Mouse (Mus musculus) stomach, postnatal 0 days (tissue): ENCODE data around the gene Tectb. TPM values are rescaled to one million over a fixed set of nuclear protein-coding genes. Genes with fewer than 3 reads are reported as not detected.

Source experiments
- ATAC-seq: fragments of 200-750 bp; cut with Nextera tagmentation; 2 replicates; pipeline ENCODE4 v1.8.0; 2017; ENCODE audit not compliant: low FRiP score, low TSS enrichment
- DNase-seq: peaks from one replicate; pipeline ENCODE4 v3.0.0-alpha.2; 2016; ENCODE audit warnings: low spot score
- H3K27ac ChIP-seq: fragments of 300-500 bp; sonication (generic); replicated peaks from 2 replicates; pipeline ENCODE4 v1.5.1; 2014; ENCODE audit warnings: mild to moderate bottlenecking, control low read depth
- H3K27me3 ChIP-seq: fragments of 300-500 bp; sonication (generic); 2 replicates; pipeline ENCODE4 v1.6.1; 2014; ENCODE audit warnings: low read length; ENCODE audit not compliant: control insufficient read depth, insufficient read depth
- H3K36me3 ChIP-seq: fragments of 300-500 bp; sonication (generic); 2 replicates; pipeline ENCODE4 v1.6.1; 2014; ENCODE audit warnings: low read length, mixed read lengths; ENCODE audit not compliant: control insufficient read depth, insufficient read depth
- H3K4me1 ChIP-seq: fragments of 300-500 bp; sonication (generic); replicated peaks from 2 replicates; pipeline ENCODE4 v1.6.1; 2014; ENCODE audit warnings: antibody characterized with exemption; ENCODE audit not compliant: control insufficient read depth, insufficient read depth
- H3K4me2 ChIP-seq: fragments of 300-500 bp; sonication (generic); replicated peaks from 2 replicates; pipeline ENCODE4 v1.6.1; 2014; ENCODE audit warnings: low read depth, mild to moderate bottlenecking, control low read depth, moderate library complexity
- H3K4me3 ChIP-seq: fragments of 300-500 bp; sonication (generic); 2 replicates; pipeline ENCODE4 v1.5.1; 2014; ENCODE audit warnings: low read depth, low read length, control low read depth
- H3K9ac ChIP-seq: fragments of 300-500 bp; sonication (generic); 2 replicates; pipeline ENCODE4 v1.6.1; 2014; ENCODE audit warnings: mild to moderate bottlenecking, low read length, control low read depth, mixed read lengths
- H3K9me3 ChIP-seq: fragments of 300-500 bp; sonication (generic); 2 replicates; pipeline ENCODE4 v1.6.1; 2016; ENCODE audit warnings: low read length; ENCODE audit not compliant: control insufficient read depth
- CTCF ChIP-seq: IDR thresholded peaks from 2 replicates; pipeline ENCODE4 v1.5.1; 2016; ENCODE audit warnings: antibody characterized with exemption, low read depth, mild to moderate bottlenecking, moderate library complexity
- EP300 ChIP-seq: optimal IDR thresholded peaks from 2 replicates; pipeline ENCODE3; 2016; ENCODE audit warnings: antibody characterized with exemption
- WGBS: fragments of 180-500 bp; shearing (Covaris S2); extraction: QIAGEN DNeasy Blood & Tissue Kit; methylation state at CpG from one replicate; pipeline ENCODE4 v1.1.7; 2014; 5-methylcytosine and 5-hydroxymethylcytosine counted together
- polyA plus RNA-seq: library from polyadenylated mRNA; unstranded; fragments of >200 nt; fragmentation: Nextera tagmentation; extraction: Ambion mirVana; gene quantifications from 2 replicates; pipeline ENCODE4 v1.2.1, GENCODE M21; 2015

Gene Tectb
- polyA plus RNA-seq, 1 experiment from 2014 or later = 0.23 TPM

DNA sequence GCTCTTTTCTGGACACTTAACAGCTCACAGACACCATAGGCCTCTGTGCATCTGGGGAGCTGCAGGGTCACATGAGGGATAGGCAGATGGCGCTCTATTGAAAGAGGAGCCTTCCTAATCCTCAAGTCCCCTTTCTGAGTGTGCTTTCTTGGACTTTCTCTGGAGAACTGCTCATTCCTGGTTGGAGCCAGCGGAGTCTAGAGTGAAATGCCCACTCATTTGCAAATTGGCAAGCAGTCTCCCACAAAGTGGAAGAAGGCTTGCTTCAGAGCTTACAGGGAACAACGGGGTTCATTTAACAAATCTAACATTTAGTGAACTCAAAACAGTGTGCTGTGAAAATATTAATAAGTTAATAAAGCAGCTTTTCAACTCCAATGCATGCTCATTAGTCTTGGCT is 3.4 kb upstream of the Tectb start:
- Histone ChIP-seq H3K4me1 (no peaks in the 10 kb centered on the region), H3K27me3 (no peaks in the 10 kb centered on the region), H3K4me3 (no peak overlapping the region), H3K36me3 (no peaks in the 10 kb centered on the region), H3K27ac (no peak overlapping the region), H3K9me3 (no peaks in the 10 kb centered on the region), H3K9ac (no peak overlapping the region), H3K4me2 (no peak overlapping the region)
- TF ChIP-seq EP300 = no peak
- TF ChIP-seq CTCF = no peak
- ATAC-seq = no peak
- no peak for DNase-seq
- WGBS = 87% methylated on average over 3 of the region's 3 CpGs

- no peak for DNase-seq
- no peak for ATAC-seq
- Histone ChIP-seq H3K4me2 (no peak overlapping the region), H3K4me3 (no peak overlapping the region), H3K27ac (no peak overlapping the region), H3K9me3 (no peaks in the 10 kb centered on the region), H3K9ac (no peak overlapping the region), H3K36me3 (no peaks in the 10 kb centered on the region), H3K27me3 (no peaks in the 10 kb centered on the region), H3K4me1 (no peaks in the 10 kb centered on the region)
- TF ChIP-seq EP300 = no peak
- no peak for TF ChIP-seq CTCF
- WGBS = 56% methylated on average over 7 of the region's 7 CpGs
Observed at GRCm38 (mm10) chr19:55184442-55184841, 3.9 kb downstream of the Tectb start.

- H3K27ac ChIP-seq = no peak overlapping the region
- WGBS = 80% methylated on average over 7 of the region's 7 CpGs
- no peak overlapping the region for H3K4me3 ChIP-seq
- no peak for ATAC-seq
- H3K4me1 ChIP-seq = no peaks in the 10 kb centered on the region
- H3K4me2 ChIP-seq = no peak overlapping the region
- TF ChIP-seq CTCF = no peak
- no peak for TF ChIP-seq EP300
- no peaks in the 10 kb centered on the region for H3K36me3 ChIP-seq
- H3K9ac ChIP-seq = no peak overlapping the region
- no peaks in the 10 kb centered on the region for H3K9me3 ChIP-seq
- no peak for DNase-seq
- no peaks in the 10 kb centered on the region for H3K27me3 ChIP-seq
Observed at GRCm38 (mm10) chr19:55185074-55185473, 4.5 kb downstream of the Tectb start.

- no peaks in the 10 kb centered on the region for H3K4me1 ChIP-seq
- TF ChIP-seq EP300 (no peak), CTCF (no peak)
- WGBS = 61% methylated on average over 3 of the region's 3 CpGs
- no peaks in the 10 kb centered on the region for H3K27me3 ChIP-seq
- ATAC-seq (no peak), DNase-seq (no peak)
- H3K36me3 ChIP-seq = no peaks in the 10 kb centered on the region
- H3K4me3 ChIP-seq = no peak overlapping the region
- H3K9ac ChIP-seq = no peak overlapping the region
- H3K9me3 ChIP-seq = no peaks in the 10 kb centered on the region
- H3K4me2 ChIP-seq = no peak overlapping the region
- H3K27ac ChIP-seq = no peak overlapping the region
Observed at GRCm38 (mm10) chr19:55185651-55186050, 5.1 kb downstream of the Tectb start.

- Histone ChIP-seq H3K4me1 (no peaks in the 10 kb centered on the region), H3K9me3 (no peaks in the 10 kb centered on the region), H3K27ac (no peak overlapping the region), H3K9ac (no peak overlapping the region), H3K4me3 (no peak overlapping the region), H3K36me3 (no peaks in the 10 kb centered on the region), H3K4me2 (no peak overlapping the region), H3K27me3 (no peaks in the 10 kb centered on the region)
- WGBS = 78% methylated on average over 5 of the region's 5 CpGs
- DNase-seq = no peak
- no peak for ATAC-seq
- TF ChIP-seq EP300 (no peak), CTCF (no peak)
Observed at GRCm38 (mm10) chr19:55190065-55190464, 9.5 kb downstream of the Tectb start.

- H3K27ac ChIP-seq = peak overlapping the region; percentile 75
- no peak for DNase-seq
- no peak overlapping the region for H3K4me2 ChIP-seq
- no peaks in the 10 kb centered on the region for H3K9me3 ChIP-seq
- ATAC-seq = no peak
- no peaks in the 10 kb centered on the region for H3K27me3 ChIP-seq
- no peak overlapping the region for H3K9ac ChIP-seq
- H3K4me1 ChIP-seq = no peaks in the 10 kb centered on the region
- 49% methylated on average over 2 of the region's 2 CpGs for WGBS
- H3K4me3 ChIP-seq = no peak overlapping the region
- TF ChIP-seq CTCF (no peak), EP300 (no peak)
- no peaks in the 10 kb centered on the region for H3K36me3 ChIP-seq
Observed at GRCm38 (mm10) chr19:55191596-55191995, 11.1 kb downstream of the Tectb start.
